Mouse (Mus musculus): ENCODE measurements around the gene Wdr72. TPM values are rescaled to one million over a fixed set of nuclear protein-coding genes. Genes with fewer than 3 reads are reported as not detected.

Wdr72 gene
- polyA plus RNA-seq, 1 experiment: 0.09 TPM

GRCm38 (mm10) chr9:74148306-74148705 lies 38.1 kb downstream of the Wdr72 start:
- H3K4me3 ChIP-seq (ENCODE audit: control insufficient read depth, low read depth, low read length): no peak overlapping the region
- no peak overlapping the region for H3K27ac ChIP-seq (ENCODE audit: control insufficient read depth, insufficient read depth, low read depth, low read length)
- H3K27me3 ChIP-seq (ENCODE audit: control insufficient read depth, insufficient read depth, low read length): no peaks in the 10 kb centered on the region
- no peak for TF ChIP-seq CTCF (IDR thresholded peaks at IDR 0.05; ENCODE audit: control insufficient read depth, insufficient read depth, insufficient replicate concordance, low read depth, low read length)
- TF ChIP-seq POLR2A (IDR thresholded peaks at IDR 0.05; ENCODE audit: control insufficient read depth, low read depth, low read length): no peak
- H3K4me1 ChIP-seq (ENCODE audit: control insufficient read depth, insufficient read depth, low read length): no peaks in the 10 kb centered on the region
- no peaks in the 10 kb centered on the region for H3K36me3 ChIP-seq (ENCODE audit: control insufficient read depth, insufficient read depth, low read length)

GRCm38 (mm10) chr9:74160361-74160933 lies 50.3 kb downstream of the Wdr72 start:
- no peaks in the 10 kb centered on the region for H3K36me3 ChIP-seq (ENCODE audit: control insufficient read depth, insufficient read depth, low read length)
- H3K27ac ChIP-seq (ENCODE audit: control insufficient read depth, insufficient read depth, low read depth, low read length): no peak overlapping the region
- no peak overlapping the region for H3K4me3 ChIP-seq (ENCODE audit: control insufficient read depth, low read depth, low read length)
- H3K27me3 ChIP-seq (ENCODE audit: control insufficient read depth, insufficient read depth, low read length): no peaks in the 10 kb centered on the region
- H3K4me1 ChIP-seq (ENCODE audit: control insufficient read depth, insufficient read depth, low read length): no peaks in the 10 kb centered on the region
- TF ChIP-seq CTCF (IDR thresholded peaks at IDR 0.05; ENCODE audit: control insufficient read depth, insufficient read depth, insufficient replicate concordance, low read depth, low read length): no peak

DNA sequence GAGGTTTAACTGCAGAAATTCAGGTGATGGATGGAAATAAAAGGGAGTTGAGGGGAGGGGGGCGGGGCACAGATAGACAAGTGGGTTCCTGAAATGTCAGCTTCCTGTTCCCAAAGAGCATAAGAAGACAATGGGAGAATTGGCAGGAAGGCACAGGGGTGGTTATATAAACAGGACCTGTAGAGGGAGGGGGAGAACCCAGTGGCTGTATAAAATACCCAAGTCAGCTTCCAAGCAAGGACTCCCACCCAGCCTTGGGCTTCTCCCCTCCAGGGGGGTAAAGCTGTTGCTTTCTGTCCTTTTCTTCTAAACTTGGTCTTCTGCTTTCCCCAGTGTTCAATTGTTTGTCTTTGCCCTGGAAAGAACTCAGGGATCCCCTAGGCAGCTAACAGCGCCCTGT lies 55.5 kb downstream of the Wdr72 start:
- Histone ChIP-seq H3K4me1 (ENCODE audit: control insufficient read depth, insufficient read depth, low read length) (no peaks in the 10 kb centered on the region), H3K27ac (ENCODE audit: control insufficient read depth, insufficient read depth, low read depth, low read length) (no peak overlapping the region), H3K4me3 (ENCODE audit: control insufficient read depth, low read depth, low read length) (no peak overlapping the region), H3K36me3 (ENCODE audit: control insufficient read depth, insufficient read depth, low read length) (no peaks in the 10 kb centered on the region), H3K27me3 (ENCODE audit: control insufficient read depth, insufficient read depth, low read length) (no peaks in the 10 kb centered on the region)
- TF ChIP-seq CTCF (IDR thresholded peaks at IDR 0.05; ENCODE audit: control insufficient read depth, insufficient read depth, insufficient replicate concordance, low read depth, low read length) (no peak), POLR2A (IDR thresholded peaks at IDR 0.05; ENCODE audit: control insufficient read depth, low read depth, low read length) (no peak)

DNA sequence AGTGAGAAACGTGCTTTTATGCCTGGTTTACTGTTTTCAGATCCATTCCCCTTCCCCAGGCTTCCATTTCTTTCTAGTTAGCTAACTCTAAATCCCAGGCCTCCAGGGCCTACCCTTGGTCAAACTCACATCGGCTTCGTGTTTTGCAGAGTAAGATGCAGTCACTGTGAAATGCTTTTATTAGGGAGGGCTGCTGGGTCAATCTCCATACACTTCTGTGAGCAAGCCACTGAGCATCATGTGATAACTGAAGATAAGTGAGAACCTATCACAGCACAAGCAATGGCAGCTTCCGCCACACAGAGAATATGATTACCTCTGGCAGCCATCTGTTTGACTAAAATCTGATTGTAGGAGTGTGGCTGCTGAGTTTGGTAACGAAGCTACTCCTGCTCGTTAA lies 59.7 kb downstream of the Wdr72 start:
- Histone ChIP-seq H3K27ac (ENCODE audit: control insufficient read depth, insufficient read depth, low read depth, low read length) (no peak overlapping the region), H3K4me1 (ENCODE audit: control insufficient read depth, insufficient read depth, low read length) (no peaks in the 10 kb centered on the region), H3K36me3 (ENCODE audit: control insufficient read depth, insufficient read depth, low read length) (no peaks in the 10 kb centered on the region), H3K4me3 (ENCODE audit: control insufficient read depth, low read depth, low read length) (no peak overlapping the region), H3K27me3 (ENCODE audit: control insufficient read depth, insufficient read depth, low read length) (no peaks in the 10 kb centered on the region)
- TF ChIP-seq POLR2A (IDR thresholded peaks at IDR 0.05; ENCODE audit: control insufficient read depth, low read depth, low read length) (no peak), CTCF (IDR thresholded peaks at IDR 0.05; ENCODE audit: control insufficient read depth, insufficient read depth, insufficient replicate concordance, low read depth, low read length) (no peak)

GRCm38 (mm10) chr9:74186748-74187400 lies 76.7 kb downstream of the Wdr72 start:
- TF ChIP-seq CTCF (IDR thresholded peaks at IDR 0.05; ENCODE audit: control insufficient read depth, insufficient read depth, insufficient replicate concordance, low read depth, low read length) (no peak), POLR2A (IDR thresholded peaks at IDR 0.05; ENCODE audit: control insufficient read depth, low read depth, low read length) (no peak)
- H3K27me3 ChIP-seq (ENCODE audit: control insufficient read depth, insufficient read depth, low read length): no peaks in the 10 kb centered on the region
- no peak overlapping the region for H3K4me3 ChIP-seq (ENCODE audit: control insufficient read depth, low read depth, low read length)
- no peaks in the 10 kb centered on the region for H3K4me1 ChIP-seq (ENCODE audit: control insufficient read depth, insufficient read depth, low read length)
- no peaks in the 10 kb centered on the region for H3K36me3 ChIP-seq (ENCODE audit: control insufficient read depth, insufficient read depth, low read length)
- H3K27ac ChIP-seq (ENCODE audit: control insufficient read depth, insufficient read depth, low read depth, low read length): no peak overlapping the region

DNA sequence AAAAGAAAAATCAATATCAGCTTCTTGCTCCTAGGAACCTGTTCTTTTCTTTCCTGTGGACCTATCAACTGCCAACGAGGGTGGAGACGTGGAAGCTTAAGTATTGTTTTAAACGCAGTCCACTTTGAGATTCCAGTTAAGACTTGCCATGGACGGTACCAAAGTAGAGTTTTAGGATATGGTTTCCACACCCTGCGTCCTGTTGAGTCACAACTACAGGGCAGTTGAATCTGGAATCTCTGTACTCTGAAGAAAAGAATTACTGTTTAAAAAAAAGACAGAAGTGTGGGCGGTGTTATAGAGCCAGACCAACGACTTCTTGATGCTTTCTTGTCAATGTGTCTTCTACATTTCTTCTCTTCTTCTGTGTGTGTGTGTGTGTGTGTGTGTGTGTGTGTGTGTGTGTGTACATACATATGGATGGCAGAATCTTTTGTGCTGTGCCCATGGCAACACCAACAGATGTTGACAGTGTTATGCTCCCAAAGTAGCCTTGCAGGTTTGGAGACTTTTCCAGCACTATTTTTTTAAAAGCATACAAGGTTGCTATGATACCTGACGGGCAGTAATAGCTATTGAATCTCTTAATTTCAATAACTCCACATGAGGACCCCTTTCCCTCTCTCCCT lies 77.4 kb downstream of the Wdr72 start:
- H3K4me1 ChIP-seq (ENCODE audit: control insufficient read depth, insufficient read depth, low read length): no peaks in the 10 kb centered on the region
- no peak for TF ChIP-seq CTCF (IDR thresholded peaks at IDR 0.05; ENCODE audit: control insufficient read depth, insufficient read depth, insufficient replicate concordance, low read depth, low read length)
- TF ChIP-seq POLR2A (IDR thresholded peaks at IDR 0.05; ENCODE audit: control insufficient read depth, low read depth, low read length): no peak
- H3K4me3 ChIP-seq (ENCODE audit: control insufficient read depth, low read depth, low read length): no peak overlapping the region
- no peak overlapping the region for H3K27ac ChIP-seq (ENCODE audit: control insufficient read depth, insufficient read depth, low read depth, low read length)
- no peaks in the 10 kb centered on the region for H3K36me3 ChIP-seq (ENCODE audit: control insufficient read depth, insufficient read depth, low read length)
- no peaks in the 10 kb centered on the region for H3K27me3 ChIP-seq (ENCODE audit: control insufficient read depth, insufficient read depth, low read length)

- Histone ChIP-seq H3K36me3 (ENCODE audit: control insufficient read depth, insufficient read depth, low read length) (no peaks in the 10 kb centered on the region), H3K4me3 (ENCODE audit: control insufficient read depth, low read depth, low read length) (no peak overlapping the region), H3K27me3 (ENCODE audit: control insufficient read depth, insufficient read depth, low read length) (no peaks in the 10 kb centered on the region), H3K27ac (ENCODE audit: control insufficient read depth, insufficient read depth, low read depth, low read length) (no peak overlapping the region), H3K4me1 (ENCODE audit: control insufficient read depth, insufficient read depth, low read length) (no peaks in the 10 kb centered on the region)
- TF ChIP-seq CTCF (IDR thresholded peaks at IDR 0.05; ENCODE audit: control insufficient read depth, insufficient read depth, insufficient replicate concordance, low read depth, low read length) (no peak), POLR2A (IDR thresholded peaks at IDR 0.05; ENCODE audit: control insufficient read depth, low read depth, low read length) (no peak)
Measured at GRCm38 (mm10) chr9:74194898-74195297, 84.7 kb downstream of the Wdr72 start.

Data from testis, adult 2 months (tissue).